Mouse (Mus musculus) cerebellum, postnatal 14 days (tissue): ENCODE results near the gene Gm37240.
"Not testable (repeated sequence)": the region's sequence is repeated elsewhere in the genome, so short reads cannot be mapped to it uniquely, and the experiment has no call there.

Source experiments
- DNase-seq, 2 experiments: peaks; one replicate each; pipeline ENCODE4 v3.0.0; 2021; ENCODE audit warnings: mixed read lengths in 2 of 2

Gene Gm37240

DNA sequence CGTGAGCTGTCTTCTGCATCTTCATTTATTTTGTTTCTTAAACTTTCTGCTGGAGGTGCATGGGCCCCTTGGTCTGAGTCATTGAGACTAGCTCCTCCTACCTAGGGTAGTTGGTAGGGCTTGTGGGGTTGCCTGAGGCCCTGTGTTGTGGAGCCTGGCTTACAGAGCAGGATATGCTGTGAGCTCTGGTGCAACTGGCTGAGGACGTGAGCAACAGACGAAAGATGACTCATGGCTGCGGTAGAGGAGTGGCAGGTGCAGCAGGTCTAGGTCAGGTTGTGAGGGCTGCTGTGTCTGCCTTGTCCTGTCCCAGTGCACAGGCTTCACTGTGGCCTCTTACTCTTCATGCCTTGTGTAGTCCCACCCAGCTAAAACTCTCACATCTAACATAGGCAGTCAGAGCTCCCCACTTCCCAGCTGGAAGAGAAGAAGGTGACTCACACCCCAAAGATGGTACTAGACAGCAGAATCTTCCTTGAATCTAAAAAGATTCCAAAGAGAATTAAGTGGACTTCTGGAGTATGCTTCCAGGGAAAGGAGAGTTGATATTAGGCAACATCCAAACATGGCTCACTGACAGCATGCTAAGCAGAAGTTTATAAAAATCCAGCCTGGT is 257.3 kb downstream of the Gm37240 start:
- DNase-seq, result no peak

GRCm38 (mm10) chr3:85619751-85620150 is 267.6 kb downstream of the Gm37240 start:
- DNase-seq, result no peak

GRCm38 (mm10) chr3:85619345-85619744 is 268.0 kb downstream of the Gm37240 start:
- DNase-seq, result no peak

- DNase-seq, result peak; percentile 53 to 54
Measured at GRCm38 (mm10) chr3:85618885-85619284, 268.4 kb downstream of the Gm37240 start.

GRCm38 (mm10) chr3:85616389-85616788 is 270.9 kb downstream of the Gm37240 start:
- DNase-seq, result no peak

DNA sequence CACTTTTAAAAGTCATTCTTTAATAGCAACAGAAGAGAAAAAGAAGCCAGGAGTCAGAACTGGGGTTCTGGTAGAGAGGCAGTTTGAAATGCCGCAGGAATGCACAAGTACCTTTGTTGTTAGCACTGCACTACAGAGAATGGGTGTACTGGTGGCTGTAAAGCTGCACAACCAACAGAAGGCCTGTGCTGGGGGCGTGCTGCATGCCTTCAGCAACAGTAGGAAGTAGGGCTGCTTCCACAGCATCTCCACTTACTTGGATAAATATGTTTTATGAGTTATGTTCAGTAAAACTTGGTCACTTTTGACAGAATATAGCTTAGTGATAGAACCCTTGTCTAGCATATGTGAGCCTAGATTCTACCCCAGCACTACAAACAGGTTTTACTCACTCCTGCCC is 279.6 kb downstream of the Gm37240 start:
- no peak for DNase-seq

DNA sequence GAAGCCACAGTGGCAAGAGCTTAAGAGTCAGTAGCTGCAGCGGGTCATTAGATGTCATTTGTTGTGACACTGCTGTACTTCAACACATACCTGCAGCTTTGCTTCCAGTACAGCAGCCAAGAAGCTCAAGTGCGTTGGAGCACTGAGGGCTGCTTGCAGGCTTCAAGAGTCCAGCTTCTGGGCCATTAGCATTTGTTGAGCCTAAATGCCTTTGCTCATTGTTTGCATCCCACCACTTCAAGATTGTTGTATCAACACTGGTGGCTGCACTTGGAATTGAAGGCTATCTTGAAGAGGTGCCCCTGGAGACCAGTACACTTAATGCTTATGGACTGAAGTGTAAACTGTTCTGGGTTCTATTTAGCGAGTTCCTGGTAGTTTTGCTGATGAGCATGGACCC is 280.4 kb downstream of the Gm37240 start:
- no peak for DNase-seq

- DNase-seq, result no peak
Measured at GRCm38 (mm10) chr3:85603811-85604210, 283.5 kb downstream of the Gm37240 start.

DNA sequence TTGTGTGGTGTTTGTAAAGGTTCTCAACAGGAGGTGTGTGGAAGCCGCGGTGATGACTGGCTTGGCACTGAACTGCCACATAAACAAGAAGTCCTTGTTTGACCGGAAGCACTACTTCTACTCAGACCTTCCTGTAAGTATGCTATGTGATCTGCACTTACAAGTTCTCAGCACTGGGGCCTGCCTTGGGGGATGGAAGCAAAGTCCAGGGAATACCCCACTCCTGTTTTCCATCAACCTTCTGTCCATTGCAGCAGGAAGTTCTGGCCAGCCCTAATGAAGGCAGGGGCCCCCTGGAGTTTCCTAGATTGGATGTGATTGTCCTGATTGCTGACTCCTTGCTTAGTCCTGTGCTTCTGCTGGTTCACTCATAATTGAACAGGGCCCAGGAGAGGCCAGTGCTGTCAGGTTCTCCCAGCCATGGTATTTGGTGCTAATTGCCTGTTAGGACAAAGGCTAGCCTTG is 285.4 kb downstream of the Gm37240 start:
- DNase-seq, result peak; percentile 38 to 40

GRCm38 (mm10) chr3:85599526-85599925 is 287.8 kb downstream of the Gm37240 start:
- no peak for DNase-seq

- peak; percentile 42 to 60 for DNase-seq
Measured at GRCm38 (mm10) chr3:85594452-85594851, 292.9 kb downstream of the Gm37240 start.

DNA sequence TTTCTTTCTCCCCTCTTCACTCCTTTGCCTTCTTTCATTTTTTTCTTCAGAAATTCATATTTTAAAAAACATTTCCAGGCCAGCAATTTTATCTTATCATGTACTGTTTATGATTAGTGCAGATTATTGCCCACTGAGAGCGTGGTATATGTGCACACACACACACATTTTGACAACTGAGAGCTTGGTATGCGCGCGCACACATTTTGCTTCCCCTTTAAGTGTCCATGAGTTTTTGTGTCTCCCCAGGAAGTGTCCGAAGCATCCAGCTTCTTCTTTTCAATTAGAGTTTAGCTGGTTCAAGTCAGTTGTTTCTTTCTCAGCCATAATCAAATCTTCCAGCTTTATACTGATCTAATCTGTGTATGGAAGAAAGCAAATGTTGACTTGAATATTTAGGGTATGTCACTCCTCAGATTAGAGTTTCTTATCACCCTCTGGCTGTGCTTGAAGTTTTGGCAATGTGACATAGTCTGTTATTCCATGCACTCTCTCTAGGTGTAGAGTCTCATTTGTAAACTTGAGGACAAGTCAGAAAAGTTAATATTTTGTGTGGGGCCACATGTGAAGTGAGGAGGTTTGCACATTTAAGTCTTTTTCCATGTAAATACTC is 294.6 kb downstream of the Gm37240 start:
- DNase-seq, result no peak

DNA sequence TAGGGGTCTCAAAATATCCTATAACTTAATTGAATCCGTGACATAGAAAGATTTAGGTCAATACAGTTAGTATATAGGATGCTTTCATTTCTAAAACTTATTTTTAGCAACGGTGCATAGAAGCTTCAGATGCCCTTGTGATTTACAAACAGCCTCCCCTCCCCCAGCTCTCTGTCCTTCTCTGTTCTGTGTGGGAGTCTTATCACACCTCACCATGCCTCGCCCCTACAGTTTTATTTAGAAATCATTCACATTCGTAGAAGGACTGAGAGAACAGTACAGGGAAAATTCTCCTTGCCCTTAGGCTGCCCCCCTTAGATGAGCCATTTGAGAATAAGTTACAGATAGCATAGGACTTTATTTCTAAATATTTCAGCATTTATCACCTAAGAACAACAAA is 295.3 kb downstream of the Gm37240 start:
- DNase-seq, result no peak

DNA sequence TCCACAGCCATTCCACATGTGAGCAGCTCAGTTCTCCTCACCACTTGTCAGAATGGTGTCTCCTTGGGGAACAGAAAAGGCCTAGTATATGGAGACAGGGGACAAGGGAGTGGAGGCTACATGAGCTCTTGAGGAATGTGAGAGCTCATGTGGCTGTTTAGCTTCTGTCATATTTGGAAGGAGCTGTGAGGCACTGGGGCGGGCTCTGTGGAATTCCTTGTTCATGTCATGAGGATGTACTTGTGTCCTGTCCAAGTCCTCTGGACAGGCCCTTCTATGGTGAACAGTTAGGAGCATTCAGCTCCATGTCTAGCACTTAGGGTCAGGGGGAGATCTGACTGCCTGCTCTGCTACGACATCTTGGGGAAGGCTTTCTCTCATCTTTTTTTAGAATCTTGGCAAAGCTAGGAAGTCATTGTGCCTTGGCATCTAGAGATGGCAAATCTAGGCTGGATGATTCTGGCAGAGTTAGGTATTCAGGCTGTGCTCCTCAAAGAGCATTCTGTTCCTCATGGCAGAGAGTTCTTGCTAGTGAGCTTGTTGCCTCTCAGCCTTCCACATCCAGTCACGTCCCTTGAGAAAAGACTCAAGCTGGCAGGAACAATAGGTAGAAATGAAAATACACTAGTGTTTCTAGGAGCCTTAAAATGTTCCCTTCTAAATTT is 297.1 kb downstream of the Gm37240 start:
- peak; percentile 17 to 54 for DNase-seq

GRCm38 (mm10) chr3:85588701-85589100 is 298.6 kb downstream of the Gm37240 start:
- DNase-seq, result no peak

GRCm38 (mm10) chr3:85584966-85585365 is 302.4 kb downstream of the Gm37240 start:
- DNase-seq, result no peak

- DNase-seq, result no peak
Measured at GRCm38 (mm10) chr3:85583194-85583593, 304.1 kb downstream of the Gm37240 start.

- DNase-seq, result peak; percentile 65 to 70
Measured at GRCm38 (mm10) chr3:85582726-85583125, 304.6 kb downstream of the Gm37240 start.

DNA sequence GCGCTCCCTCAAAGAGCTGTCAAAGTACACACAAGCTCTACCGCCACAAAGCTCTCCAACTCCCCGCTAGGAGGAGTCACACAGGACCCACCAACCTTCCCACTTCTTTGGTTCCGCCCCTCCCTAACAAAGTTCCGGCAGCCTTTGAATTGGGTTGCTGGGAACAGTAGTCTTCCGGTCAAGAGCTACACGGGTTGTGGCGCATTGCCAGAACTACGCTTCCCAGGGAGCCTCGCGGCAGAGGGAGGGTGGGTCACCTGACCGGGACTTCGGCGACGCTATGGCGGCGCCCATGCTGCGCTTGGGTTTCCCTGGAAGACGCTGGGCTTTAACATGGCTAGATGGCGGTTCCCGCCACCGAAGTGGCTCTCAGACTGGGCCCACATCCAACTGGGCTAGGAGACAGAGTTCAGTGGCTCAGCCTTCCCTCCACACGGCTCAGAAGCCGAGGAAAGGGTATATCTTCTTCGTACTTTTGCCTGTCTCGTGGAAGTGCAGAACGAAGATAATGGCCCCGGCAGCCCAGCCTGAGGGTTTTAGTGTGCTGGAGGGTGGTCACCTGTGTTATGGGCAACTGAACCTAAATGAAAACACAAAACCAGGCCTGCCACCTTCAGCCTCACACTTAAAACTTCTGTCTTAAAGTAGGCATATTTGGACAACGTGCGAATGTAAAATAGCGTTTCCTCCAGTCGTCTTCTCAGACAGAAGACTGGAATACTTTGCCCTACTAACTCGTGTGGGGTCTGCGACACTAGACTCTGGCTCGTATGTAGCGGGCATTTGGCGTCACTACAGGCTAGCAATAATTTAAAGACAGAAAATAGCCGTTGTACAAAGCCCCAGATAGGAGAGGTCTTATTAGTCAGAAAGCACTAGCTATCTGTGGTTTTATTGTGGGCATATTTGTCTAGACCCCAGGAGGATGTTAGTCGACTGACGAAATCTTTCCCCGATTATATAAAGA is 313.2 kb downstream of the Gm37240 start, which contains the start of gene Gatb:
TSS of gene Gatb (plus strand) at position 256 of the 967 bp plus-strand sequence.
- peak; percentile 100 for DNase-seq

DNA sequence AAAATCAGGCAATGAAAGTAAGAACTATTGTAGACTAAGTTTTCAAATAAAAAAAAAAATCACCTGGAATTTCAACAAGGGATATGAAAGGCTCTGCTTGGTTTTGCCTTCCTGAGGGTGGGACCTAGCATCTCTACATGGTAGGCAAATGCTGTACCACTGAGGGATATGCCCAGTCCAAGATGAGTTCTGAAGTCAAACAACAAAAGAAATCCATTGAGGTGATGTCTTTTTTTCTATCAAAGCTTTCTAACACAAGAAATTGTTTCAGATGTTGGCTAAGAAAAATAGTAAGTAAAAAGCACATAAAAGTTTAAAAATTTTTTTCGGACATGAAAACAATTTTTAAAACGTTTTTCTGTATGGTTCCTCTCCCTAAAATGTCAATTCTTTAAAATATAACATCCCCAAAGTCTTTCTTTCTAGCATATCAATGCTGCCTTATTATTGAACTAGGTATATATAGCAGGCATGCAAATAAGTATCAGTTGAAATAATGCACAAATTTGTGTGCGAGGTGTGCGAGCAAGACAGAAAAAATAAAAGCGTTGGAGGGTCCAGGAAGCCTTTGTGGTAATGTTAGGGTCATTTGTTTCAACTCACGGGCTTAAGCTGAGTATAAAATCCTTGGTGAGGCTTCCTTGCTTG is 314.0 kb downstream of the Gm37240 start:
- DNase-seq, result no peak

DNA sequence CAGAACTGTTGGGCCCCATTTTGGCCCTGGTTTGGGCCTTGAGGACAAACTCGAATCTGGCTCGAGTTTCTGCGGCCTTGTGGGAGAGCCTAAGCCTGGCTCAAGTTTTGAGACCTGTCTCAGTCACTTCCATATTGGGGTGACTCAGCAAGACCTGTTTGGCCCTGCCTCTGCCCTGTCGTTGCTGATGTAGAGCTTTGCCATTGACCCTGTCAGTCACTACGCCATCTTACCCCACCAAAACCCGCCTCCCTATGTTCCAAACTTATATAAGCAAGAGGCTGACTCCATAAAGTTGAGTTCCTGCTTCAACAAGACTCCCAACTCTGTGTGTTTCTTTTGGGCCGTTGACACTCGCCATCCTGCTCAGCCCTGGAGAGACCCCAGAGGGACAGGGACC is 314.8 kb downstream of the Gm37240 start:
- DNase-seq, result not testable (repeated sequence)

- peak; percentile 78 to 79 for DNase-seq
Measured at GRCm38 (mm10) chr3:85571276-85571675, 316.0 kb downstream of the Gm37240 start.
